Mouse (Mus musculus) testis, adult 2 months (tissue): Measurements from ENCODE around the gene Robo2.

Source experiments
- CTCF ChIP-seq: fragments of 200-500 bp; IDR thresholded peaks from 2 replicates; pipeline ENCODE4 v1.5.1; 2012; ENCODE audit warnings: low read depth, mild to moderate bottlenecking, inconsistent platforms, low read length, moderate library complexity; ENCODE audit not compliant: control insufficient read depth, insufficient read depth, insufficient replicate concordance
- POLR2A ChIP-seq: fragments of 200-500 bp; IDR thresholded peaks from 2 replicates; pipeline ENCODE4 v1.6.1; 2012; ENCODE audit warnings: low read depth, mild to moderate bottlenecking, inconsistent platforms, low read length, moderate library complexity; ENCODE audit not compliant: control insufficient read depth

DNA sequence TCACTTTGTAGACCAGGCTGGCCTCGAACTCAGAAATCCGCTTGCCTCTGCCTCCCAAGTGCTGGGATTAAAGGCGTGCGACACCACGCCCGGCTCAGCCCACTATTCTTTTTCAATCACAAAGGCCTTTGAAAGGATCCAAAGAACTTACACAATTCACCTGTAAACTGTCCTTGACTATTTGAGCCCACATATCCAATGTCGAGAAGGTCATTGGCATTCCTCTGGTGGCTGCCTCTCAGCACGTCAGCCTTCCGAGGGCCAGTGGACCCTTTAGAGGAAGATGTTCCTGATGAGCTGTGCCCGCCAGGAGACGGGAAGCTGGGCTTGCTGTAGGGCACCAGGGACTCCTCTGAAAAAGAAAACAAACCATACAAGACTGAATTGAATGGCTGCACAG lies 514.8 kb downstream of the Robo2 start:
- TF ChIP-seq CTCF: no peak
- no peak for TF ChIP-seq POLR2A
